Mouse (Mus musculus): Measurements from ENCODE around the gene Acap1.

Gene Acap1

GRCm38 (mm10) chr11:69904311-69904710 is 9.0 kb upstream of the Acap1 start:
- no peak for DNase-seq (ENCODE audit: low spot score in 2 of 2)

GRCm38 (mm10) chr11:69902972-69903371 is 7.6 kb upstream of the Acap1 start:
- no peak for DNase-seq (ENCODE audit: low spot score in 2 of 2)

- DNase-seq (ENCODE audit: low spot score in 2 of 2), result no peak
These were observed 6.7 kb upstream of the Acap1 start for GRCm38 (mm10) chr11:69901993-69902392.

- DNase-seq (ENCODE audit: low spot score in 2 of 2), result peak; percentile 96 to 99
These were observed 6.1 kb upstream of the Acap1 start for GRCm38 (mm10) chr11:69901406-69901846.

GRCm38 (mm10) chr11:69900471-69901405 is 5.4 kb upstream of the Acap1 start, which contains the start of the genes 2810408A11Rik and Neurl4:
2810408A11Rik (minus strand) TSS chr11:69900987.
Neurl4 (plus strand) TSS chr11:69901072.
- DNase-seq (ENCODE audit: low spot score in 2 of 2), result peak; percentile 85 to 87

- no peak for DNase-seq (ENCODE audit: low spot score in 2 of 2)
These were observed 4.5 kb upstream of the Acap1 start for GRCm38 (mm10) chr11:69899870-69900269.

GRCm38 (mm10) chr11:69894671-69895070 is 668 bp downstream of the Acap1 start:
- no peak for DNase-seq (ENCODE audit: low spot score in 2 of 2)

GRCm38 (mm10) chr11:69891482-69891881 is 3.9 kb downstream of the Acap1 start:
- DNase-seq (ENCODE audit: low spot score in 2 of 2), result no peak

- DNase-seq (ENCODE audit: low spot score in 2 of 2), result no peak
These were observed 8.3 kb downstream of the Acap1 start for GRCm38 (mm10) chr11:69886907-69887635.

GRCm38 (mm10) chr11:69884663-69885062 is 10.7 kb downstream of the Acap1 start:
- no peak for DNase-seq (ENCODE audit: low spot score in 2 of 2)

GRCm38 (mm10) chr11:69884240-69884639 is 11.1 kb downstream of the Acap1 start:
- DNase-seq (ENCODE audit: low spot score in 2 of 2), result no peak

- DNase-seq (ENCODE audit: low spot score in 2 of 2), result no peak
These were observed 11.7 kb downstream of the Acap1 start for GRCm38 (mm10) chr11:69883527-69884151.

GRCm38 (mm10) chr11:69883066-69883465 is 12.3 kb downstream of the Acap1 start:
- DNase-seq (ENCODE audit: low spot score in 2 of 2), result peak in 1 of 2 experiments; percentile 23

- DNase-seq (ENCODE audit: low spot score in 2 of 2), result no peak
These were observed 13.3 kb downstream of the Acap1 start for GRCm38 (mm10) chr11:69881787-69882670.

- peak; percentile 53 to 64 for DNase-seq (ENCODE audit: low spot score in 2 of 2)
These were observed 14.3 kb downstream of the Acap1 start, which contains the start of gene Kctd11 for GRCm38 (mm10) chr11:69880853-69881603. Kctd11 (minus strand) TSS chr11:69881406.

GRCm38 (mm10) chr11:69880506-69880852 is 14.9 kb downstream of the Acap1 start:
- DNase-seq (ENCODE audit: low spot score in 2 of 2), result peak in 1 of 2 experiments; percentile 39

GRCm38 (mm10) chr11:69879711-69880110 is 15.6 kb downstream of the Acap1 start:
- DNase-seq (ENCODE audit: low spot score in 2 of 2), result no peak

GRCm38 (mm10) chr11:69878952-69879351 is 16.4 kb downstream of the Acap1 start:
- DNase-seq (ENCODE audit: low spot score in 2 of 2), result no peak

- DNase-seq (ENCODE audit: low spot score in 2 of 2), result no peak
These were observed 16.9 kb downstream of the Acap1 start for GRCm38 (mm10) chr11:69878399-69878798.

- DNase-seq (ENCODE audit: low spot score in 2 of 2), result no peak
These were observed 17.5 kb downstream of the Acap1 start, which contains the start of gene Tmem95 for GRCm38 (mm10) chr11:69877878-69878277. Tmem95 (minus strand) TSS chr11:69878018.

All from frontal cortex, postnatal 36 days (tissue).